Mouse (Mus musculus) lung, adult 2 months (tissue): ENCODE data around the gene Ndst2.

Experiments used
- CTCF ChIP-seq: fragments of 200-500 bp; IDR thresholded peaks from 2 replicates; pipeline ENCODE4 v1.5.1; 2011; ENCODE audit warnings: mild to moderate bottlenecking, low read length, control low read depth; ENCODE audit not compliant: insufficient read depth
- POLR2A ChIP-seq: fragments of 200-500 bp; IDR thresholded peaks from 2 replicates; pipeline ENCODE4 v1.6.1; 2011; ENCODE audit warnings: low read depth, mild to moderate bottlenecking, control low read depth, low read length, borderline replicate concordance; ENCODE audit errors: extremely low read depth

DNA sequence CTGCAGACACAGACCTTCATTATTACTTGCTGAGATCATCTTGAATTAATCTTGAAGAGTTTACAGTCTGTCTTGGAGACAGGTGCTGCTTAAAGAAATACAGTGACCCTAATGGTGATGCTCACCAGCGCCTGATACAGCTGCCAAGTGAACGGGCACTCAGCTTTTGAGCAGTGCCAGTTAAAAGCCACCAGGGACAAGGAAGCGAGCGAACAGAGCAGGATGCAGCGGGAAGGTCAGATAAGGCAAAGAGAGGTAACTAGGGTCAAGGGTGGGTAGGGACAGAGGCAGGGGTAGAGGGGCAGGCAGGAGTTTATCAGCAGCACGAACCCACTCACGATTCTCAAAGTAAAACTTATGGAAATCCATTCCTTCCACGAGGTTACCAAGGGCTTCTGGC, 4.1 kb upstream of the Ndst2 start:
- TF ChIP-seq CTCF (no peak), POLR2A (no peak)
